Mouse (Mus musculus): ENCODE measurements around the gene Polr2c. TPM values are rescaled to one million over a fixed set of nuclear protein-coding genes. Genes with fewer than 3 reads are reported as not detected.

Polr2c gene
- total and polyA plus RNA-seq, 3 experiments = 93.2 to 141 (median 120) TPM

GRCm38 (mm10) chr8:94812645-94813098, 44.6 kb upstream of the Polr2c start:
- Histone ChIP-seq H3K4me1 (ENCODE audit: control insufficient read depth in 1 of 2, insufficient read depth in 2 of 2) (peaks cover 36 to 65% of the 10 kb centered on the region in 2 experiments), H3K27me3 (replicated peaks) (no peaks in the 10 kb centered on the region), H3K4me3 (replicated peaks in 1 of 3; ENCODE audit: low read depth in 2 of 3, low read length in 2 of 3, poor library complexity in 1 of 3) (no peak overlapping the region), H3K79me2 (replicated peaks; ENCODE audit: control insufficient read depth, extremely low read depth, insufficient read depth, poor library complexity, severe bottlenecking) (no peaks in the 10 kb centered on the region), H3K36me3 (replicated peaks in 1 of 2; ENCODE audit: control insufficient read depth in 1 of 2, insufficient read depth in 1 of 2, low read length in 1 of 2) (peaks cover 0 to 8% of the 10 kb centered on the region in 2 experiments), H3K9ac (ENCODE audit: insufficient read depth, low read depth) (no peak overlapping the region), H3K27ac (ENCODE audit: insufficient read depth, low read depth) (no peak overlapping the region), H3K4me2 (ENCODE audit: insufficient read depth, low read depth, poor library complexity, severe bottlenecking) (no peak overlapping the region), H3K9me3 (replicated peaks; ENCODE audit: low read length) (no peaks in the 10 kb centered on the region)
- dilution Hi-C loops (cut with MboI; ENCODE audit: extremely low pct_ligation_motif_present, extremely low pct_unique_long_range_greater_than_20kb, low sequenced_read_pairs) (no loop called here), in situ Hi-C loops (cut with MboI; ENCODE audit: low pct_ligation_motif_present, low pct_unique_long_range_greater_than_20kb, low sequenced_read_pairs) (no loop called here)
- TF ChIP-seq ELF1 (IDR thresholded peaks at IDR 0.05; ENCODE audit: low read depth, low read length) = peak; percentile 25; the same call in 1 of the 2 replicates
- TF ChIP-seq TBP (conservative IDR thresholded peaks at IDR 0.05; ENCODE audit: low read depth, low read length) = 0 out of 2 replicates have a peak, but pooled peaks have one; percentile 25
- 0 out of 2 replicates have a peak, but pooled peaks have one; percentile 23 for TF ChIP-seq IRF4 (IDR thresholded peaks at IDR 0.05; ENCODE audit: low read depth, low read length)
- TF ChIP-seq ZC3H11A (IDR thresholded peaks at IDR 0.05; ENCODE audit: low read depth, low read length) = peak; percentile 91
- no peak for TF ChIP-seq RCOR1 (conservative IDR thresholded peaks at IDR 0.05; ENCODE audit: low read depth, low read length)
- 0 out of 2 replicates have a peak, but pooled peaks have one; percentile 30 for TF ChIP-seq MYC (IDR thresholded peaks at IDR 0.05; ENCODE audit: low read depth, low read length)
- peak; percentile 53 for TF ChIP-seq SIN3A (IDR thresholded peaks at IDR 0.05; ENCODE audit: low read length)
- TF ChIP-seq RAD21 (IDR thresholded peaks at IDR 0.05; ENCODE audit: low read depth, low read length) = peak; percentile 88
- peak; percentile 98 for TF ChIP-seq SMC3 (IDR thresholded peaks at IDR 0.05; ENCODE audit: low read depth, low read length)
- peak; percentile 17 to 91; a peak in 2 of 4 replicates for TF ChIP-seq CTCF (conservative IDR thresholded peaks at IDR 0.05 in 1 of 2, IDR thresholded peaks at IDR 0.05 in 1 of 2; ENCODE audit: low read depth in 2 of 2, low read length in 2 of 2)
- 0 out of 2 replicates have a peak, but pooled peaks have one; percentile 10 for TF ChIP-seq JUN (IDR thresholded peaks at IDR 0.05; ENCODE audit: insufficient read depth, low read depth, low read length)
- TF ChIP-seq ZNF384 (IDR thresholded peaks at IDR 0.05; ENCODE audit: low read depth, low read length) = peak; percentile 84
- TF ChIP-seq POLR2A (IDR thresholded peaks at IDR 0.05; ENCODE audit: low read depth, low read length) = 0 out of 2 replicates have a peak, but pooled peaks have one; percentile 22
- TF ChIP-seq MAX (IDR thresholded peaks at IDR 0.05; ENCODE audit: low read length) = no peak
- no peak for TF ChIP-seq POLR2AphosphoS2 (IDR thresholded peaks at IDR 0.05; ENCODE audit: low read depth, low read length)
- no peak for TF ChIP-seq E2F4 (IDR thresholded peaks at IDR 0.05; ENCODE audit: insufficient replicate concordance, low read depth, low read length)
- peak; percentile 92 for DNase-seq (ENCODE audit: extremely low read depth)

GRCm38 (mm10) chr8:94814556-94814955, 42.7 kb upstream of the Polr2c start:
- Histone ChIP-seq H3K36me3 (replicated peaks in 1 of 2; ENCODE audit: control insufficient read depth in 1 of 2, insufficient read depth in 1 of 2, low read length in 1 of 2) (peaks cover 2 to 25% of the 10 kb centered on the region in 2 experiments), H3K79me2 (replicated peaks; ENCODE audit: control insufficient read depth, extremely low read depth, insufficient read depth, poor library complexity, severe bottlenecking) (no peaks in the 10 kb centered on the region), H3K9me3 (replicated peaks; ENCODE audit: low read length) (no peaks in the 10 kb centered on the region), H3K27ac (ENCODE audit: insufficient read depth, low read depth) (no peak overlapping the region), H3K9ac (ENCODE audit: insufficient read depth, low read depth) (no peak overlapping the region), H3K4me2 (ENCODE audit: insufficient read depth, low read depth, poor library complexity, severe bottlenecking) (no peak overlapping the region), H3K4me3 (replicated peaks in 1 of 3; ENCODE audit: low read depth in 2 of 3, low read length in 2 of 3, poor library complexity in 1 of 3) (no peak overlapping the region), H3K4me1 (ENCODE audit: control insufficient read depth in 1 of 2, insufficient read depth in 2 of 2) (peaks cover 24 to 47% of the 10 kb centered on the region in 2 experiments), H3K27me3 (replicated peaks) (no peaks in the 10 kb centered on the region)
- TF ChIP-seq ZNF384 (IDR thresholded peaks at IDR 0.05; ENCODE audit: low read depth, low read length) (peak; percentile 87), RAD21 (IDR thresholded peaks at IDR 0.05; ENCODE audit: low read depth, low read length) (peak; percentile 48), CHD2 (IDR thresholded peaks at IDR 0.05; ENCODE audit: low read length) (no peak), SMC3 (IDR thresholded peaks at IDR 0.05; ENCODE audit: low read depth, low read length) (peak; percentile 50), CTCF (conservative IDR thresholded peaks at IDR 0.05 in 1 of 2, IDR thresholded peaks at IDR 0.05 in 1 of 2; ENCODE audit: low read depth in 2 of 2, low read length in 2 of 2) (peak; percentile 69 to 79)
- peak; percentile 40 for DNase-seq (ENCODE audit: extremely low read depth)
- in situ Hi-C loops (cut with MboI; ENCODE audit: low pct_ligation_motif_present, low pct_unique_long_range_greater_than_20kb, low sequenced_read_pairs) (no loop called here), dilution Hi-C loops (cut with MboI; ENCODE audit: extremely low pct_ligation_motif_present, extremely low pct_unique_long_range_greater_than_20kb, low sequenced_read_pairs) (no loop called here)

All from CH12.LX (cell line).